Mouse (Mus musculus): ENCODE data around the gene Rgl1.

The Rgl1 gene

GRCm38 (mm10) chr1:152550973-152551372, 215.2 kb downstream of the Rgl1 start:
- no peaks in the 10 kb centered on the region for H3K36me3 ChIP-seq (ENCODE audit: insufficient read depth, low read length)
- 0 out of 2 replicates have a peak, but pooled peaks cover 2% of the 10 kb centered on the region for H3K4me1 ChIP-seq (replicated peaks; ENCODE audit: low read depth, low read length)
- no peaks in the 10 kb centered on the region for H3K9me3 ChIP-seq (ENCODE audit: low read length)
- peaks cover 10% of the 10 kb centered on the region; the same call in 1 of the 2 replicates for H3K27me3 ChIP-seq (ENCODE audit: insufficient read depth, low read length)
- TF ChIP-seq POU5F1 (IDR thresholded peaks at IDR 0.05; ENCODE audit: borderline replicate concordance, low read length): no peak
- no peak for TF ChIP-seq NANOG (IDR thresholded peaks at IDR 0.05; ENCODE audit: borderline replicate concordance, low read length)
- TF ChIP-seq CTCF (conservative IDR thresholded peaks at IDR 0.05; ENCODE audit: low read length): no peak
- H3K4me3 ChIP-seq (replicated peaks; ENCODE audit: low read length): no peak overlapping the region

- TF ChIP-seq POU5F1 (IDR thresholded peaks at IDR 0.05; ENCODE audit: borderline replicate concordance, low read length) (no peak), CTCF (conservative IDR thresholded peaks at IDR 0.05; ENCODE audit: low read length) (no peak), NANOG (IDR thresholded peaks at IDR 0.05; ENCODE audit: borderline replicate concordance, low read length) (no peak)
- Histone ChIP-seq H3K9me3 (ENCODE audit: low read length) (no peaks in the 10 kb centered on the region), H3K4me3 (replicated peaks; ENCODE audit: low read length) (no peak overlapping the region), H3K4me1 (replicated peaks; ENCODE audit: low read depth, low read length) (no peaks in the 10 kb centered on the region), H3K27me3 (ENCODE audit: insufficient read depth, low read length) (peaks cover 10% of the 10 kb centered on the region; the same call in 1 of the 2 replicates), H3K36me3 (ENCODE audit: insufficient read depth, low read length) (no peaks in the 10 kb centered on the region)
Observed at GRCm38 (mm10) chr1:152550544-152550943, 215.6 kb downstream of the Rgl1 start.

GRCm38 (mm10) chr1:152549061-152549738, 217.0 kb downstream of the Rgl1 start:
- TF ChIP-seq CTCF (conservative IDR thresholded peaks at IDR 0.05; ENCODE audit: low read length) (no peak), POU5F1 (IDR thresholded peaks at IDR 0.05; ENCODE audit: borderline replicate concordance, low read length) (no peak), NANOG (IDR thresholded peaks at IDR 0.05; ENCODE audit: borderline replicate concordance, low read length) (no peak)
- H3K4me1 ChIP-seq (replicated peaks; ENCODE audit: low read depth, low read length): no peaks in the 10 kb centered on the region
- H3K9me3 ChIP-seq (ENCODE audit: low read length): no peaks in the 10 kb centered on the region
- no peak overlapping the region for H3K4me3 ChIP-seq (replicated peaks; ENCODE audit: low read length)
- 0 out of 2 replicates have a peak, but pooled peaks cover 3% of the 10 kb centered on the region for H3K27me3 ChIP-seq (ENCODE audit: insufficient read depth, low read length)
- no peaks in the 10 kb centered on the region for H3K36me3 ChIP-seq (ENCODE audit: insufficient read depth, low read length)

- H3K27me3 ChIP-seq (ENCODE audit: insufficient read depth, low read length): no peaks in the 10 kb centered on the region
- TF ChIP-seq NANOG (IDR thresholded peaks at IDR 0.05; ENCODE audit: borderline replicate concordance, low read length) (no peak), CTCF (conservative IDR thresholded peaks at IDR 0.05; ENCODE audit: low read length) (no peak)
- H3K4me1 ChIP-seq (replicated peaks; ENCODE audit: low read depth, low read length): no peaks in the 10 kb centered on the region
- no peaks in the 10 kb centered on the region for H3K36me3 ChIP-seq (ENCODE audit: insufficient read depth, low read length)
- no peak overlapping the region for H3K4me3 ChIP-seq (replicated peaks; ENCODE audit: low read length)
- no peaks in the 10 kb centered on the region for H3K9me3 ChIP-seq (ENCODE audit: low read length)
Observed at GRCm38 (mm10) chr1:152543449-152544159, 222.5 kb downstream of the Rgl1 start.

GRCm38 (mm10) chr1:152542747-152543378, 223.3 kb downstream of the Rgl1 start:
- no peak overlapping the region for H3K4me3 ChIP-seq (replicated peaks; ENCODE audit: low read length)
- H3K4me1 ChIP-seq (replicated peaks; ENCODE audit: low read depth, low read length): no peaks in the 10 kb centered on the region
- TF ChIP-seq NANOG (IDR thresholded peaks at IDR 0.05; ENCODE audit: borderline replicate concordance, low read length) (no peak), POU5F1 (IDR thresholded peaks at IDR 0.05; ENCODE audit: borderline replicate concordance, low read length) (no peak), CTCF (conservative IDR thresholded peaks at IDR 0.05; ENCODE audit: low read length) (no peak)
- no peaks in the 10 kb centered on the region for H3K36me3 ChIP-seq (ENCODE audit: insufficient read depth, low read length)
- no peaks in the 10 kb centered on the region for H3K27me3 ChIP-seq (ENCODE audit: insufficient read depth, low read length)
- H3K9me3 ChIP-seq (ENCODE audit: low read length): 0 out of 2 replicates have a peak, but pooled peaks cover 2% of the 10 kb centered on the region

GRCm38 (mm10) chr1:152540304-152540887, 225.8 kb downstream of the Rgl1 start:
- Histone ChIP-seq H3K4me3 (replicated peaks; ENCODE audit: low read length) (no peak overlapping the region), H3K36me3 (ENCODE audit: insufficient read depth, low read length) (no peaks in the 10 kb centered on the region), H3K9me3 (ENCODE audit: low read length) (0 out of 2 replicates have a peak, but pooled peaks cover 3% of the 10 kb centered on the region), H3K4me1 (replicated peaks; ENCODE audit: low read depth, low read length) (peaks cover 12% of the 10 kb centered on the region), H3K27me3 (ENCODE audit: insufficient read depth, low read length) (no peaks in the 10 kb centered on the region)
- TF ChIP-seq POU5F1 (IDR thresholded peaks at IDR 0.05; ENCODE audit: borderline replicate concordance, low read length): no peak
- TF ChIP-seq NANOG (IDR thresholded peaks at IDR 0.05; ENCODE audit: borderline replicate concordance, low read length): no peak
- TF ChIP-seq CTCF (conservative IDR thresholded peaks at IDR 0.05; ENCODE audit: low read length): no peak

- H3K9me3 ChIP-seq (ENCODE audit: low read length): 0 out of 2 replicates have a peak, but pooled peaks cover 3% of the 10 kb centered on the region
- H3K4me3 ChIP-seq (replicated peaks; ENCODE audit: low read length): no peak overlapping the region
- H3K4me1 ChIP-seq (replicated peaks; ENCODE audit: low read depth, low read length): peaks cover 12% of the 10 kb centered on the region
- no peak for TF ChIP-seq NANOG (IDR thresholded peaks at IDR 0.05; ENCODE audit: borderline replicate concordance, low read length)
- no peaks in the 10 kb centered on the region for H3K36me3 ChIP-seq (ENCODE audit: insufficient read depth, low read length)
- no peaks in the 10 kb centered on the region for H3K27me3 ChIP-seq (ENCODE audit: insufficient read depth, low read length)
Observed at GRCm38 (mm10) chr1:152538817-152539216, 227.3 kb downstream of the Rgl1 start.

GRCm38 (mm10) chr1:152537186-152537585, 229.0 kb downstream of the Rgl1 start:
- TF ChIP-seq NANOG (IDR thresholded peaks at IDR 0.05; ENCODE audit: borderline replicate concordance, low read length) (no peak), POU5F1 (IDR thresholded peaks at IDR 0.05; ENCODE audit: borderline replicate concordance, low read length) (no peak), CTCF (conservative IDR thresholded peaks at IDR 0.05; ENCODE audit: low read length) (no peak)
- Histone ChIP-seq H3K9me3 (ENCODE audit: low read length) (0 out of 2 replicates have a peak, but pooled peaks cover 3% of the 10 kb centered on the region), H3K4me3 (replicated peaks; ENCODE audit: low read length) (peak overlapping the region; percentile 32; the same call in 1 of the 2 replicates), H3K27me3 (ENCODE audit: insufficient read depth, low read length) (peaks cover 4% of the 10 kb centered on the region; the same call in 1 of the 2 replicates), H3K4me1 (replicated peaks; ENCODE audit: low read depth, low read length) (peaks cover 12% of the 10 kb centered on the region), H3K36me3 (ENCODE audit: insufficient read depth, low read length) (no peaks in the 10 kb centered on the region)
